Mouse (Mus musculus): ENCODE results near the gene Brd2. TPM values are rescaled to one million over a fixed set of nuclear protein-coding genes. Genes with fewer than 3 reads are reported as not detected.
A peak's percentile ranks its signal among the peaks of the same experiment; 100 is the strongest.

The Brd2 gene
- total RNA-seq, 1 experiment from 2014 or later = 714 TPM

DNA sequence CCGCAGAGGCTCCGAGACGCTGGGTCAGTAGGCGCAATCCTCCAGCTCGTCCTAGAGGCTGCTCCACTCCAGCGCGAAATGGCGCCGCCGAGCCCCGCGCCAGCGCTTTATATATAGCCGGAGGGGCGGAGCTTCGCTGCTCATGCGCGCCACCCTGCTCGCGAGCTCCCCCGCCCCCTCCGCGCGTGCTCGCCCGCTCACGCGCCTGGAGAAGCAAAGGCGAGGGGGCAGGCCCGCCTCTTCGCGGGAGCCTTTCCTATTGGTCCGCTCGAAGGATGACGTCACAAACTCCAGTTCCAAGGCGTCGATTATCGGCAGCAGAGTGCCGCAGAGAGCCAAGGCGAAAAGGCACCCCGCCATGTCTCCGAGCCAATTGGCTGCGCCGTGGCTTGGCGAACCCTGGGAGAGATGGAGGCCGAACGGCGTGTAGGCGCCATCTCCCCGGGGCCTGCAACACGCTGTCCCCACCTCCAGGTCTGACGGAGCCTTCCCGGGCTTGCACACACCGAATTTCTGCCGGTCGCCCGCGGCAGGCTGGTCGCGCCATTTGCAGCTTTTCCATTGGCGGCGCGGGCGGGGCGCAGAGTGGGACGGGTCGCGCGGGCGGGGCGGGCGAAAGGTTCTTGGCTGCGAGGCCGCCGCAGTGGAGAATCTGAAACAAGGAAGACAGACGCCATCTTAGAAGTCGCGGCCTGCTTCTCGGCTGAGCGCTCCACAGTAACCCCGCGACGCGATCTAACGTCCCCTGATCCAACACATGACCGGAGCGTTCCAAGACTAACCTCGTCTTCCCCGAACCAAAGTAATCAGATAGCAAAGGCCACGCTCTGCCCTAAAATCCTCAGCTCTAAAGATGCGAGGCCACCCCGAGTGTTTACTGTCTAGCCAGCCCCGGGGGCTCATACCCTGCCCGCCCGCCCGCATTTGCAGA, 2.9 kb downstream of the Brd2 start, which contains the start of gene H2-DMa:
TSS of gene H2-DMa (plus strand) at position 293 of the 931 bp plus-strand sequence.
- peak; percentile 62 for ATAC-seq (ENCODE audit: extremely low read depth, insufficient number of reproducible peaks, low FRiP score, poor library complexity, severe bottlenecking)

DNA sequence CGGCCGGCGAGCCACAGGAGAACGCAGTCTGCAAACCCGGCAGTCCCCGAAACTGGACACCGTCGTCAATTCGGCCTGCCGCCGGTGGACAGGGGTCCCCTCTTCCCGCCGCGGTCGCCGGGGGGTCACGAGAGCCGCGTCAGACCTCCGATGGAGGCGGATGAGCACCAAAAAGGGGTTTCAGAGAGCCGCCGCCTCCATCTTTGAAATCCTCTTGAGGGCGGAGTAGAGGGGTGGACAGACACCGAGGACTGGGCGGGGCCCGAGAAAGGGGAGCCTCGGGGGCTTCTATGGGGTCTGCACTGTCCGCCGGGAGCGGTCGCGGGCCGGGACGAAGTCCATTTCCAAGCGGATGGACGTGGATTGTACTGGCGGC, 3.6 kb downstream of the Brd2 start:
- ATAC-seq (ENCODE audit: extremely low read depth, insufficient number of reproducible peaks, low FRiP score, poor library complexity, severe bottlenecking) = no peak

DNA sequence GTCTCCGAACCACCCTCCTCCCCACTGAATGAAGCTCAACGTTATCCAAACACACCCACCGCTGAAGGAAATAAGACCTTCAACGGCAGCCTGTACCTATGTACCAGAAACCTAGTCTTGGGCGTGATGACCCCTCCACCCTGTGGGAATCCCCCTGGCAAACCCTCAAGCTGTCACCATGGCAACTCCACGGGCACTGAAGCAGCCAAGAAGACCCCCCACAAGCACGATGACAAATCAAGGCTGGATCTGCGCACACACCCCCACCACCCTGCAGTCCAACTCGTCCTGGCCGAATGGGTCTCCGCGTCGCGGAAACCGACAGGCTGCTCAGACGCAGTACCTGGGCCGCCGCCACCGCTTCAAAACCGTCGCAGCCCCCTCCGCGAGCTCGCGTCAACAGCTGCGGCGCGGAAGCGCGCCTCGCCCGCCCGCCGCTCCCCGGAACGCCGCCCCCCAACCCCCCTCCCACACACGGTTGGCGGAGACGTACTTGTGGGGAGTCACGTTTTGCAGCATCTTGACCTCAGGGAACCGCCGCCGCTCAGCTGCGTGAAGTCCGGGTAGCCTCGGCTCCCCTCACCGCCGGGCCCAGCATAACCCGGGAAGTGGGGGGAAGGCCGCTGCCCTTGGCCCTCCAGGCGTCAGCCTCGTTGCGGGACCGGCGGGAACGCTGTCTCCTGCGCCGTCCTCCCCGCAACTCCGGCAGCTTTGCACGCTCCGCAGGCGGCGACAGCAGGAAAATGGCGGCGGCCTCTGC, 4.1 kb downstream of the Brd2 start:
- ATAC-seq (ENCODE audit: extremely low read depth, insufficient number of reproducible peaks, low FRiP score, poor library complexity, severe bottlenecking) = no peak

DNA sequence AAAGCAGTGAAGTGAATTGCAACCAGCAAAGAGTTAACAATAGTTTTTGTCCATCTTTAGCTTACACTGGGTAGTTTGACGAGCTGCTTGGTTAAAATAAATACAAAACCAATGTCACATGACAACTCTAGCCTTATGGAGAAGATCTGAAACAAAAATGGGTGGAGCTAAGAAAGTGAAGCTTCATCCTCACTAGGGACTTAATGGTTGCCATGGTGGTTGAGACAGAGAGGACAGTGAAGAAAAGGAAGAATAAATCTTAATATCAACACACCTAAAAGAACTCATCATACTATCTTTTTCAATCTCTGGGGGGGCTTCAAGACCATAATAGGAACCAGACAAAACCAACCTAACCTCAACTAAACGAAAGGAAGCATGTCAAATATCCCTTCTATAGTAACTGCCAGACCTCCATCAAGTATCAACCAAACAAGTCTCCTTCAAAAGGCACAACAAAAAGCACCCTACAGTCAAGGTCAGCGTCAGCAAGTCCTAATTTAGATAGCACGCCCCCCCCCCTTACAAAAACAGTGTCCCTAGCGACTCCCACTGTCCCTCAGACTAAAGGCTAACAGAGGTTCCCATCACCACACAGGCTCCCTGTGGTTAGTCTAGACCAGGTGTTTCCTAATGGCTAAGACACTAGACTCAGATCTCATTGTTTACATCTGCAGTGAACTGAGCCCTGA, 4.9 kb downstream of the Brd2 start:
- ATAC-seq (ENCODE audit: extremely low read depth, insufficient number of reproducible peaks, low FRiP score, poor library complexity, severe bottlenecking) = no peak

DNA sequence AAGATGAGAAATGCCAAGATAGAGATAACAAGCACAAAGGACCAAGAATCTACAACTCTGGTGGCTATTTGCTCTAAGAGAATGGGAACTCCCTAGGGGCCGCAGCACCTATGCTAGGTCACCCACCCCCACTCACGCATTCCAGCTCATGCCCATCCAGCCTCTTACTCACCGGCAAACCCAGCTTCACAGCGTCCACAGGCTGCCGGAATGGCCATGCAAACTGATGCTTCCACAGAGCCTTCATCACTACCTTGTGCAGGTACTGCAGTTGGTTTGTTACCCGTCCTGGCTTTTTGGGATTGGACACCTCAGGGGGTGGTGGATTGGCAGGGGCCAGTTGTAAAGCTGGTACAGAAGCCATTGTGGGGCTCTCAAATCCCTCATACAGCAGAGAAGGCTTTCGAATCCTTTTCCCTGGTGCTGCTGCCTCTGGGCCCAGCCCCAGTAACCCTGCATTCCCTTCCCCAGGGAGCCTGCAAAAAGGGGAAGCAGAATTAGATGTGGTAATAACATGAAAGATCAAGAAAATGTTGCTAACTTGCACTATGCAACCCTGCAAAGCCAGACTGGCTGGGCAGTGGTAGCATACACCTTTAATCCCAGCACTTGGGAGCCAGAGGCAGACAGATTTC, 5.6 kb downstream of the Brd2 start:
- ATAC-seq (ENCODE audit: extremely low read depth, insufficient number of reproducible peaks, low FRiP score, poor library complexity, severe bottlenecking) = no peak

DNA sequence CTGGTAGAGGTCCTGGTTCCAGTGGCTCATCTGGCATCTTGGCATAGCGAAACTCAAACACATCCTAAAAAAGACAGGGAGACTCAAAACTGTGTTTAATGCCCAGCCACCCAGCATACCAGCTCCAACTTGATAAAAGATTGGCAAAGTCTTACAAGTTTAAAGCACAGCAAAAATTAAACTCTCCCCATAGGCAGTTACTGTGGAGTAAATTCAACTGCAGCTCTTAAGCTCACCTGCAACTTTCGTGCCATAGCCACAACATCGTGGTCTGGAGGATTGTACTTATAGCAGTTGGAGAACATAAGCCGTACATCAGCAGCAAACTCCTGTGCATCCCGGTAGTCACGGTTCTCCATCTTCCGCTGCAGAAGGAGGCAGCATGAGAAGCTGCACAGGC, 8.3 kb downstream of the Brd2 start:
- ATAC-seq (ENCODE audit: extremely low read depth, insufficient number of reproducible peaks, low FRiP score, poor library complexity, severe bottlenecking) = no peak

DNA sequence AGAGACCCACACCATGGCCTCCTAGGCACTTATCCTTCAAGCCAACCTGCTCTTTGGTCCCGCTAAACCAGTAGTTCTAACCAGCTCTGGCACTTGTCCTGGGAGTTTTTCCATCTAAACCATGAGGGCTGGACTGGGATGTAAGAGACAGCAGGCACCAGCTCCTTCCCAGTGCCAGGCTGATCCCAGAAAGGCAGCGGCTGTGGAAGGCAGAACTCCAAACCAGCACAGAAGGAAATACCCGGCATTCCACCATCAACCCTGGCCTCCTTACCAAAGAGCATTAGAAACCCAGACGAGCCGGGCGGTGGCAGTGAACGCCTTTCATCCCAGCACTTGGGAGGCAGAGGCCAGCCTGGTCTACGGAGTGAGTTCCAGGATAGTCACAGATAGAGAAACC, 12.1 kb downstream of the Brd2 start:
- no peak for ATAC-seq (ENCODE audit: extremely low read depth, insufficient number of reproducible peaks, low FRiP score, poor library complexity, severe bottlenecking)

DNA sequence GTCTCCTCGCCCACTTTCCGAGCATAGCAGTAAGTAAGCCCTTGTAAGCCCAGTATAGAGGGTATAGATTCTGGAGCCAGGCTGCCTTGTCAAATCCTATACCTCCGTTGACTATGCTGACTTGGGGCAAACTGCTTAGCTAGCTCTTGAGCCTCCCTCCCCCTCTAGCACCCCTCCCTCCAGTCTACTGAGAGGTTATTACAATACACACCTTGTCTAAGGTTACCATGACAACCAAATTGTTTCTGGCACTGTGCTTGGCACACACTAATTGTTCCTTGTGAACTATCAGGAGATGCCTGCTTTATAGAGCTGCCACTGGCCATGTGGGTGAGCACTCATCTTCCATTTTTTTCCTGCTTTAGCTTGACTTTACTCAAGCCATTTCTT, 12.6 kb downstream of the Brd2 start:
- ATAC-seq (ENCODE audit: extremely low read depth, insufficient number of reproducible peaks, low FRiP score, poor library complexity, severe bottlenecking) = no peak

DNA sequence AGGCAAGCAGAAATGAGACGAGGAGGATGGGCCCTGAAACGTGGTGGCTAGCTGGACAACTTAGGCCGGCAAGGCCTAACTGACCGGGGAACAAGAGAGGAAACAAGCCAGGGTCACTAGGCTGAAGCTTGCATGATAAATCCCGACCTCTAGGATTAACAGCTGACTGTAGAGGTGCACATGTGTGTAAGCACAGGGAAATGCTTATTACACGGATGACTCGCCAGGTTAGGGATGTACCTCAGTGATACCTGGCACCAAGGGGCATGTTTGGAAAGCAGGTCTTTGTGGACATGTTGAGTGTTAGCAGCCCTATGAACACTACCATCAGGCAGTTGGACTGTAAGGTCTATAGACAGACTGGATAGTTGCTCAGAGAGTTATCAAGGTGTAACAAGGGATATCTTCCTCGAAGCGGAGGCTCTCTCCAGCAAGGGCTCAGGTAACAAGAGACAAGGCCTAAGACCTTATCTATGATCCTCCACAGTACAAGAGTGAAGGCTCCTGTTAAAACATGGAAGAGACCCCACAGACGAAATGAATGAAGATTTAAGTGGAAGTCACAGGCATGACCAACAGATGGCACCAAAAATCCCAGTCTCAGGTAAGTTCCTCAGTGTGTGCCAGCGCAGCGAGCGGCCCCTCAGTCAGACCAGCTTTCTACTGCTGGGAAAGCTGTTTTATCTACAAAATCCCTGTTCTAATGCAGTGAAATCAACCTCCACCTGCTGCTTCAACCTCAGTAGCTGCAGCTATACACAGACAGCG, 13.2 kb downstream of the Brd2 start:
- peak; percentile 33; the same call in 1 of the 2 replicates for ATAC-seq (ENCODE audit: extremely low read depth, insufficient number of reproducible peaks, low FRiP score, poor library complexity, severe bottlenecking)

DNA sequence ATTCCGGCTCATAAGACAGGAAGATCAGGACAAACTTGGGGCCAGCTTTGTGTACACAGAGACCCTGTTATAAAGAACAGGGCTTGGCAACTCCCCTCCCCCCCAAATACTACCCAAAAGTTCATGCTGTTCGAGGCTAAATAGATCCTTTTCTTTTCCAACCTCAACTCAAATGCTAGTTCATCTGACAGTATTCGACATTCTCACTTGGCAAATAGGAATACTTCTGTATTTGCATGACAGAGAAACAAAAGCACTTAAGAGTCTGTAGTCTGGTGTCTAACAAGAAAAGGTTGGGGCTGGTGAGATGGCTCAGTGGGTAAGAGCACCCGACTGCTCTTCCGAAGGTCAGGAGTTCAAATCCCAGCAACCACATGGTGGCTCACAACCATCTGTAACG, 14.0 kb downstream of the Brd2 start:
- ATAC-seq (ENCODE audit: extremely low read depth, insufficient number of reproducible peaks, low FRiP score, poor library complexity, severe bottlenecking) = no peak

DNA sequence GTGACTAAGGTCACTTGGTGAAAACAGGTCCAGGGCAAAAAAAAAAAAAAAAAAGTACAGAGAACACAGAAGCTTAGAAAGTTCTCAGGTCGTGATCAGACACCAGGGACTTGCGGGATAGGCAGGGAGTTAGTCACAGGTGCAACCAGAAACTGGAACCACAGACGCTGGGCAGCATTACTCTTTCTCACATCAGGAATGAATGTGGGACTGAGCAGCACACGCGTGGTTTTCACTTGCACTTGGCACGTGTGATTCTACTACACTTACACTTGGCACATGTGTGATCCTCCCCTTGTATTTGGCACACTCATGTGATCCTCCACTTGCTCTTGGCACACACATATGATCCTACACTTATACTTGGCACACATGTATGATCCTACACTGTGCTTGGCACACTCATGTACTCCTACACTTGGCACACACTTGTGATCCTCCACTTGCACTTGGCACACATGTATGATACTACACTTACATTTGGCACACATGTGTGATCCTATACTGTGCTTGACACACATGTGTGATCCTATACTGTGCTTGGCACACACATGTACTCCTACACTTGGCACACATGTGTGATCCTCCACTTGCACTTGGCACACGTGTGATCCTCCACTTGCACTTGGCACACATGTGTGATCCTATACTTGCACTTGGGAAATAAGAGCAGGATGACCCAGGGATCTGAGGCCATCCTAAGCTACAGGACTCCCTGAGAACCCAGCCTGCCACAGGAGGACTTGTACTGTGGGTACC, 15.1 kb downstream of the Brd2 start:
- ATAC-seq (ENCODE audit: extremely low read depth, insufficient number of reproducible peaks, low FRiP score, poor library complexity, severe bottlenecking) = no peak

DNA sequence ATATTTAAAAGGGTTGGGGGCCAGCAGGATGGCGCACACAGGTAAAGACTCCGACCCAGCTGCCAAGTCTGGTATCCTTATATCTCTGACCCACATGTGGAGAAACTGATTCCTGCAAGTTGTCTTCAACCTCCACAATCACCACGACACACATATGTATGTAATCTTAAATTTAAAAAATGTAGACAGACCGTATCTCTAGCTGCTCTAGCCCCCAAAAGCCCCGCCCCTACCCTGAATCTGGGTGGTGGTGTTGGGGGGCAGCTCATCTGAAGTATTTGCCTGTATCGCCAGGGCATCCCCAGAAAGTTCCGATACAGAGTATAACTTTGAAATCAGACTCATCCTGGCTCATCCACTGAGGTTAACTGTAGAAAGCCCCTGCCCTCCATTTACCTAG, 15.9 kb downstream of the Brd2 start:
- ATAC-seq (ENCODE audit: extremely low read depth, insufficient number of reproducible peaks, low FRiP score, poor library complexity, severe bottlenecking) = no peak

DNA sequence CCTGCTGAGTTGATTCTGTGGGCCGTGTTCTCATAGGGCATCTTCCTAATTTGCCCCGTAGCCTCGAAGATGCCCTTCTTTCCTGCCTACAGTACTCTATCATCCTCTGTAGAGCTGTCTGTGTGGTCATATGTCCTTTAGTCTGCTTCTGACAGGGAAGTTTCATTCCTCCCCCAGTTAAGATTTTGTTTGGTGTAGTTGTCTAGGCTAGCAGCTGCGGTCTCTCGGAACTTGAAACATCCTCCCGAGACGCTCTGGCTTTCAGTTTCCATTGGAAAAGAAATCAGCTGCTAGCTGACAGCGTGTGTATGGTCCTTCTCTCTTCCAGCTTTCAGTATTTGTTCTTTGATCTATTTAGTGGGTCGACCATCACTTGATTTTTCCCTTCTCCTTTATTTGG, 17.6 kb downstream of the Brd2 start:
- ATAC-seq (ENCODE audit: extremely low read depth, insufficient number of reproducible peaks, low FRiP score, poor library complexity, severe bottlenecking) = no peak

DNA sequence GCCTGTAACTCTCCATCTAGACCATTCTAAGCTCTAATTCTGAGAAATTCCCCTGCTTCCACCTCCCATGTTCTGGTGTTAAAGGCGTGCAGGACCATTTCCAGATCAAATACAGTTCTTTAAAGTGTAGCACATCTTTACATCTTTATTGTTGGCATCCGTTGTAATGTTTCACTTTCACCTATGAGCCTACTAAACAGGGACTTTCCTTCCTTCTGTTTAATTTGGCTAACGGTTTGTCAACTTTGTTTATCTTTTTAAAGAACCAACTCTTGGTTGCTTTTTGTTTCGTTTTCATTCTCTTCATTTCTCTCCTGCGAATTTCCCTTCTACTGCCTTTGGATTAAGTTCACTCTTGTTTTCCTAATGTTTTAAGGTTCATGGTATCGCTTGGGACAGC, 19.6 kb downstream of the Brd2 start:
- peak; percentile 16; the same call in 1 of the 2 replicates for ATAC-seq (ENCODE audit: extremely low read depth, insufficient number of reproducible peaks, low FRiP score, poor library complexity, severe bottlenecking)

DNA sequence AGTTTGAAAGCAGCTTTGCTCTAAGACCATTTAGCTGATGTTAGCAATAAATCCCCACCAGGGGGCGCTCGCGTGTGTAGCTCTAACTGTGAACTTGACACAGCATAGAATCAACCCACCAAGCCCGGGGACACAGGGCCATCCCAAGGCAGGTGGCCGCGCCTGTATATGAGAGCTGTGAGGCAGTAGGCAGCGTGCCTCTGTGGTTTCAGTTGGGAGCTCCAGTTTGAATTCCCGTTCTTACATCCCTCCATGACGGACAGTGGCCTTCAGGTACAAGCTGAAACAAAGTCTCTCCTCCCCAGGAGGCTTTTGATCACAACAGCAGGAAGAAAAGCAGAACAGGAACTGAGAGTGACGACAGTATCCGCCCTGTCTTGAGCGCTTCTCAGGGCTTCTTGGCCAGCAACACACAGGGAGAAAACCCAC, 20.8 kb downstream of the Brd2 start:
- ATAC-seq (ENCODE audit: extremely low read depth, insufficient number of reproducible peaks, low FRiP score, poor library complexity, severe bottlenecking) = peak; percentile 79

DNA sequence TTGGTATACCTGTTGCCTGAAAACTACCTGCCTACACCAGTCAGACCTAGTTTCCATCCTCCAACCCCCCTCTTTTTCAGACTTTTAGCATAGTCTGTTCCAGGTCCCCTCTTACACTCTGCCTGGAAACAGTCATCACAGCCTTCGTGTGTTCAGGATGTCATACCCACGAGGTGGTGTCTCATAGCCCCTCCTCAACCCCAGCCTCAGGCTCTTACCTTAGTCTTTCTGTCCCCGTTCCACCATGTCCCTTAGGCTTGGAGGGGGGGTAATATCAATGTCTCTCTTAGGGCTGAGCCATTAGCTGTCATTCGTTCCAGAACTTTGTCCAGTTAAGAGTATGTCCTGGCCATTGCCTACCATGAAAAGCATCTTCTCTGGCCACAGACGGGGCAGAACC, 21.2 kb downstream of the Brd2 start:
- ATAC-seq (ENCODE audit: extremely low read depth, insufficient number of reproducible peaks, low FRiP score, poor library complexity, severe bottlenecking) = no peak

DNA sequence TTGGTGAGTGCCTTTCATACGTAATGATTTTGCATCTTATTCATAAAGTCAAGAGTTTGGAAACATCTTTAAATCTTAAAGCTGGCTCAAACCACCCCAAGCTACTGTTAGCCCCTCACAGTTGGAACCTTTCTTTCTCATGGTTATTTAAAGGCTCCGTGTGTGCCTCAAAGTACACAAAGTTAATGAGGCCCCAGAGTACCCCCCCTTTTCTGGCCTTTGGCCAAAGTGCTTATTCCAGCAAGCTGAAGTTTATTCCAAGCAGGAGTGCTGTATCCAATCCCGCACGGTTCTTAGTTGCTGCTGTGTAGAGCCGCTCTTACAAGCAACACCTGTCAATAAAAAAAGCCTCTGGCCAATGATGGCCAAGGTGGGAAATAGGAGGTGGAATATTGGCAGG, 22.9 kb downstream of the Brd2 start:
- ATAC-seq (ENCODE audit: extremely low read depth, insufficient number of reproducible peaks, low FRiP score, poor library complexity, severe bottlenecking) = no peak
